Mouse (Mus musculus): ENCODE data around the gene Gm6525.

DNA sequence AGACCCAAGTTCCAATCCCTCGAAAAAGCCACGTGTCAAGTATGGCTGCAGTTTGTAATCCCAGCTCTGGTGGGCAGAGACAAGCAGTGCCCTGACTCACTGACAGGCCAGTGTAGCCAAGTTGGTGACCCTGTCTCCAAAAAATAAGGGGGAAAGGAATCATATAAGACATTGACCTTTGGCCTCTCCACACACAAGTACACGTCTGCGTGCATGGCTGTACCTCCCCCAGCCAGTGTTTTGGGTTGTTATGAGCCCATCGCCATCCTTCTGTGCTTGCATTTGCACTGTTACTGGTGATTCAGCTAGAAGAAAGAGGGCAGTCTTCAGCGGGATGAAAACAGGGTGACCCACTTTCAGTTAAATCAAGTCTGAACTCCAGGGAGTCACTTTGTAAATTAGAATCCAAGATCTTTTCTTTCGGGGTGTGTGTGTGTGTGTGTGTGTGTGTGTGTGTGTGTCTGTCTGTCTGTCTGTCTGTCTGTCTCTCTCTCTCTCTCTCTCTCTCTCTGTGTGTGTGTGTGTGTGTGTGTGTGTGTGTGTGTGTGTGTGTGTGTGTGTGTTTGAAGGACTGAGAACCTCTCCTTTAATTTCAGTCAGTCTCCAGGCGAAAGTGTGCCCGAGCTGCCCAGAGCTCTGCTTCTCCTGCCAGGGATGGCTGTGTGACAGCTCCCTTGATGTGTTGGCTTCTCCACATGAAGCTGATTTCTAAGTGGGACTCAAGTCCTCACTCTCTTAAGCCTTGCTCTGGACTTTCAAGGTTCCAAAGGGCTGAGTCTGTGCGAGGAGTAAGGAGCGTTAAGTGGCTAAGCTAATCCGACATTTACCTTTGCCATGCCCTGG is 43.4 kb downstream of the Gm6525 start:
- TF ChIP-seq CTCF (IDR thresholded peaks at IDR 0.05; ENCODE audit: low read depth) (no peak), EP300 (IDR thresholded peaks at IDR 0.05; ENCODE audit: low read depth) (no peak)

Measured in liver, embryonic 14.5 days (tissue).